Mouse (Mus musculus) megakaryocyte, embryonic 14.5 days (primary cell): ENCODE measurements around the gene Olfr193. TPM values are rescaled to one million over a fixed set of nuclear protein-coding genes. Genes with fewer than 3 reads are reported as not detected.
"Not testable (repeated sequence)": the region's sequence is repeated elsewhere in the genome, so short reads cannot be mapped to it uniquely, and the experiment has no call there.

ENCODE experiments used
- H3K27me3 ChIP-seq: replicated peaks from 2 replicates; pipeline ENCODE3; 2012; ENCODE audit warnings: inconsistent platforms
- H3K36me3 ChIP-seq: replicated peaks from 2 replicates; pipeline ENCODE3; 2012; ENCODE audit warnings: low read length, inconsistent platforms, mixed read lengths
- H3K4me1 ChIP-seq: 2 replicates; pipeline ENCODE4 v1.6.1; 2012; ENCODE audit warnings: inconsistent platforms
- H3K4me3 ChIP-seq: replicated peaks from 2 replicates; pipeline ENCODE3; 2012; ENCODE audit warnings: moderate library complexity, mild to moderate bottlenecking, inconsistent platforms
- H3K9me3 ChIP-seq: 2 replicates; pipeline ENCODE4 v1.6.1; 2012; ENCODE audit warnings: inconsistent platforms
- FLI1 ChIP-seq: IDR thresholded peaks from 2 replicates; pipeline ENCODE4 v1.6.1; 2012; ENCODE audit warnings: low read length, inconsistent platforms, mixed read lengths
- GATA1 ChIP-seq: IDR thresholded peaks from 3 replicates; pipeline ENCODE4 v1.6.1; 2012; ENCODE audit warnings: mixed read lengths, low read length, inconsistent platforms, borderline replicate concordance
- polyA plus RNA-seq: library from polyadenylated mRNA; stranded (reverse); fragments of >175 nt; gene quantifications from 2 replicates; pipeline ENCODE4 v1.2.3, GENCODE M21; 2012; ENCODE audit warnings: low replicate concordance; ENCODE audit not compliant: insufficient read depth

Gene Olfr193
- polyA plus RNA-seq, 1 experiment: not detected

DNA sequence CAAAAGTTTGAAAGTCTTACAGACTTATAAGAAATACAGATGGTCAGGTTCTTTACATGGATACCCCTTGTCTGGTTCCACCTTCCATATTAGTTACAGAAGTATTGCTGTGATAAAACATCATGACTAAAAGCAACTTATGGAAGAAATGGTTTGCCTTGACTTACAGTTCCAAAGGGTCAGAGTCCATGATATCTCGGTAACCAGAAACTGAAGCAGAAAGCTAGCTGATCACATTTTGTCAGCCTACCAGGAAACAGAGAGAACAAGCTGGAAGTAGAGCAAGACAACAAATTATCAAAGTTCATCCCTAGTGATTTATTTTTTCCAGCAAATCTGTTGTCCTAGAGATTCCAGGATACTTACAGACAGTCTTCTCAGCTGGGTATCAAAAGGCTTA is 38.2 kb downstream of the Olfr193 start:
- no peaks in the 10 kb centered on the region for H3K36me3 ChIP-seq
- H3K4me3 ChIP-seq: no peak overlapping the region
- H3K27me3 ChIP-seq: no peaks in the 10 kb centered on the region
- no peaks in the 10 kb centered on the region for H3K9me3 ChIP-seq
- H3K4me1 ChIP-seq: no peaks in the 10 kb centered on the region
- TF ChIP-seq FLI1 (no peak), GATA1 (no peak)

DNA sequence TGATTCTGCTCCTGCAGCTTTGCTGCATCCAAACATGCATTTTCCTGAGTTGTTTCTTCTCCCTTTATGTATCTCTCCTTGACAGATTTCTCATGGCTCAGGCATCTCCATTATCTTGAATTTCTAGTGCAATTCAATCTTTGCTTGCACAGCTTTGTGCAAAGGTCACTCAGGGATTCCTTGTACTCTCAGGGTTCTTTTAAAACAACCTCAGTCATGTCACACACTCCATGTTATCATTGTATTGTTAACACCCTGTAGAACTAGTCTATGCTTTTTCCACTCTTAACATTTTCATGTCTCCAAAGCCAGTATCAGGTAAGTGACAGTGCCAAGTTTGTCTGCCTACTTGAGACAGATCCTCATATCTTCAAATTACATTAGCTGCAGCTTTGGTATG is 39.9 kb downstream of the Olfr193 start:
- H3K27me3 ChIP-seq: no peaks in the 10 kb centered on the region
- H3K4me3 ChIP-seq: no peak overlapping the region
- no peaks in the 10 kb centered on the region for H3K9me3 ChIP-seq
- H3K36me3 ChIP-seq: no peaks in the 10 kb centered on the region
- no peak for TF ChIP-seq GATA1
- no peak for TF ChIP-seq FLI1
- H3K4me1 ChIP-seq: no peaks in the 10 kb centered on the region

DNA sequence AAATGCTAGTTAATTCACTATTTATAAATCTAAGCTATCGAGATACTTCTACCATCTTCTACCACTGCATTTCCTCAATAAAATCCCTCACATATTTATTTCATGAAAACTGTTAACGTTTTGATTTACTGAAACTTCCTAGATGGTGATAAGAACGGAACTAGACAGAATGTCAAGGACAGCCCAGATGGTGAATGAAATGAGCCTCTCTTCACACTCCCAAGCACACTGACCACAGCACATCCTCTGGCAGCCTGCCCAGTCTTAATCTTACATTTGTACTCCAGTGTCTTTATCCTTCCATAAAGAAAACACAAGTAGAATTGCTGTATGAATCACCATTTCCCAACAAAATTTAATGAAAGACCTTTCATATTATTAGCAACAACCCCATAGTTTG is 49.3 kb downstream of the Olfr193 start:
- H3K36me3 ChIP-seq, H3K4me1 ChIP-seq, H3K9me3 ChIP-seq, H3K27me3 ChIP-seq, H3K4me3 ChIP-seq: not testable (repeated sequence)

Other genes with a start within 250 kb of the Olfr193 start
- gene Olfr177, start 237.1 kb downstream of the Olfr193 start, polyA plus RNA-seq: not detected in 2 replicates
- not detected in 2 replicates for gene Olfr178, start 219.8 kb downstream of the Olfr193 start, polyA plus RNA-seq
- not detected in 2 replicates for gene Olfr181, start 183.1 kb downstream of the Olfr193 start, polyA plus RNA-seq
- not detected in 2 replicates for gene Olfr180, start 182.5 kb downstream of the Olfr193 start, polyA plus RNA-seq
- not detected in 2 replicates for gene Olfr183, start 116.5 kb downstream of the Olfr193 start, polyA plus RNA-seq
- not detected in 2 replicates for gene Olfr186, start 81.6 kb downstream of the Olfr193 start, polyA plus RNA-seq
- gene Olfr187, start 72.1 kb downstream of the Olfr193 start, polyA plus RNA-seq: not detected in 2 replicates
- not detected in 2 replicates for gene Olfr190, start 33.9 kb downstream of the Olfr193 start, polyA plus RNA-seq
- not detected in 2 replicates for gene Olfr191, start 22.1 kb downstream of the Olfr193 start, polyA plus RNA-seq
- gene Olfr194, start 9.2 kb upstream of the Olfr193 start, polyA plus RNA-seq: not detected in 2 replicates
- not detected in 2 replicates for gene Olfr195, start 35.2 kb upstream of the Olfr193 start, polyA plus RNA-seq
- not detected in 2 replicates for gene Olfr196, start 58.6 kb upstream of the Olfr193 start, polyA plus RNA-seq
- gene Olfr198, start 91.7 kb upstream of the Olfr193 start, polyA plus RNA-seq: not detected in 2 replicates
- not detected in 2 replicates for gene Olfr199, start 107.9 kb upstream of the Olfr193 start, polyA plus RNA-seq
- not detected in 2 replicates for gene Olfr201, start 160.8 kb upstream of the Olfr193 start, polyA plus RNA-seq
- not detected in 2 replicates for gene Olfr202, start 174.9 kb upstream of the Olfr193 start, polyA plus RNA-seq
- not detected in 2 replicates for gene Olfr203, start 187.0 kb upstream of the Olfr193 start, polyA plus RNA-seq
- not detected in 2 replicates for gene Olfr204, start 206.4 kb upstream of the Olfr193 start, polyA plus RNA-seq
- not detected in 2 replicates for gene Olfr205, start 219.3 kb upstream of the Olfr193 start, polyA plus RNA-seq
- gene Olfr206, start 237.4 kb upstream of the Olfr193 start, polyA plus RNA-seq: not detected in 2 replicates